Mouse (Mus musculus) 3134 (cell line): ENCODE data around the gene Rbm6.

Experiments
- DNase-seq: peaks from one replicate; pipeline ENCODE4 v3.0.0-alpha.2; 2011; ENCODE audit warnings: low spot score; ENCODE audit not compliant: insufficient read length; ENCODE audit errors: extremely low read depth

Gene Rbm6

GRCm38 (mm10) chr9:107759593-107759992, 113.4 kb downstream of the Rbm6 start:
- no peak for DNase-seq

- no peak for DNase-seq
These were observed 122.7 kb downstream of the Rbm6 start for GRCm38 (mm10) chr9:107750378-107750777.

GRCm38 (mm10) chr9:107748063-107748462, 125.0 kb downstream of the Rbm6 start:
- no peak for DNase-seq

- no peak for DNase-seq
These were observed 125.7 kb downstream of the Rbm6 start for GRCm38 (mm10) chr9:107747310-107747709.

GRCm38 (mm10) chr9:107746679-107747078, 126.4 kb downstream of the Rbm6 start:
- no peak for DNase-seq

GRCm38 (mm10) chr9:107744061-107744460, 129.0 kb downstream of the Rbm6 start:
- DNase-seq = no peak

GRCm38 (mm10) chr9:107738841-107739202, 134.2 kb downstream of the Rbm6 start:
- no peak for DNase-seq

GRCm38 (mm10) chr9:107738020-107738840, 134.8 kb downstream of the Rbm6 start:
- peak; percentile 62 for DNase-seq

- no peak for DNase-seq
These were observed 136.9 kb downstream of the Rbm6 start for GRCm38 (mm10) chr9:107736185-107736485.

GRCm38 (mm10) chr9:107735356-107736184, 137.5 kb downstream of the Rbm6 start:
- no peak for DNase-seq

- DNase-seq = no peak
These were observed 138.5 kb downstream of the Rbm6 start for GRCm38 (mm10) chr9:107734567-107734971.

- no peak for DNase-seq
These were observed 143.3 kb downstream of the Rbm6 start for GRCm38 (mm10) chr9:107729709-107730108.

GRCm38 (mm10) chr9:107728919-107729670, 143.9 kb downstream of the Rbm6 start:
- DNase-seq = no peak

GRCm38 (mm10) chr9:107727041-107727440, 146.0 kb downstream of the Rbm6 start:
- no peak for DNase-seq

GRCm38 (mm10) chr9:107724796-107725195, 148.2 kb downstream of the Rbm6 start:
- DNase-seq = no peak

- DNase-seq = no peak
These were observed 149.1 kb downstream of the Rbm6 start for GRCm38 (mm10) chr9:107723794-107724531.
